7 mouse cellular contexts compared by ENCODE assay signal in genomic region chr7:51862097-51862492, GRCm38 (mm10). TPM values are rescaled to one million over a fixed set of nuclear protein-coding genes. Genes with fewer than 3 reads are reported as not detected.
DNase-seq lines count a peak whose midpoint lies in the region; ATAC-seq lines count a peak whose summit lies in the region.

Fancf (minus strand) TSS chr7:51862267.

- H3K4me3 ChIP-seq in intestine, embryonic 15.5 days (replicated peaks): peak within 1 kb of the TSS; percentile 75
- H3K4me3 ChIP-seq in midbrain, embryonic 10.5 days: peak within 1 kb of the TSS; percentile 72

- peak; percentile 99 for ATAC-seq in intestine, embryonic 15.5 days

- peak; percentile 98 for DNase-seq in adrenal gland, adult 2 months
- DNase-seq in embryo, embryonic 11.5 days (ENCODE audit: low read depth, low spot score): peak; percentile 90
- DNase-seq in gastrocnemius, postnatal 36 days: peak; percentile 95 to 99
- peak; percentile 98 to 100 for DNase-seq in left cerebral cortex, postnatal 25 days (ENCODE audit: low spot score in 2 of 2)
- DNase-seq in midbrain, embryonic 10.5 days (ENCODE audit: low spot score): peak; percentile 95
- DNase-seq in right cerebral cortex, postnatal 4 days: peak; percentile 98

- H3K9me3 ChIP-seq in intestine, embryonic 15.5 days: no peaks in the 10 kb centered on the region
- no peaks in the 10 kb centered on the region for H3K9me3 ChIP-seq in midbrain, embryonic 10.5 days (replicated peaks)

- intact Hi-C loops in gastrocnemius, postnatal 36 days (cut with DNase I): no loop called here
- intact Hi-C loops in left cerebral cortex, postnatal 25 days (cut with DNase I): no loop called here

- peaks cover 5% of the 10 kb centered on the region for H3K4me1 ChIP-seq in intestine, embryonic 15.5 days (replicated peaks)
- peaks cover 22% of the 10 kb centered on the region for H3K4me1 ChIP-seq in midbrain, embryonic 10.5 days

- peak within 1 kb of the TSS; percentile 89 for H3K9ac ChIP-seq in intestine, embryonic 15.5 days

- no peaks in the 10 kb centered on the region for H3K36me3 ChIP-seq in intestine, embryonic 15.5 days
- H3K36me3 ChIP-seq in midbrain, embryonic 10.5 days: peaks cover 49% of the 10 kb centered on the region

- peak within 1 kb of the TSS; percentile 83 for H3K4me2 ChIP-seq in intestine, embryonic 15.5 days (replicated peaks)

- H3K27ac ChIP-seq in intestine, embryonic 15.5 days: peak within 1 kb of the TSS; percentile 97
- peak within 1 kb of the TSS; percentile 97 for H3K27ac ChIP-seq in midbrain, embryonic 10.5 days (replicated peaks)

- WGBS in intestine, embryonic 15.5 days: under 1% methylated on average over 43 of the region's 43 CpGs
- WGBS in midbrain, embryonic 10.5 days: under 1% methylated on average over 43 of the region's 43 CpGs

- H3K27me3 ChIP-seq in intestine, embryonic 15.5 days (replicated peaks): no peaks in the 10 kb centered on the region
- H3K27me3 ChIP-seq in midbrain, embryonic 10.5 days (ENCODE audit: low read depth, poor library complexity, severe bottlenecking): no peaks in the 10 kb centered on the region

RNA-seq across cellular contexts. Expression of gene Fancf, which starts in this region (rescaled TPM):
- 1 to 10 TPM; 8.2 to 10.0 TPM for total RNA-seq in adrenal gland, adult 2 months (2021)
- 15.1 and 21.6 TPM in 2 replicates for polyA plus RNA-seq in adrenal gland, adult 2 months (2012; rRNA removed)
- 1 to 10 TPM; 1.3 to 1.5 TPM for total RNA-seq in gastrocnemius, postnatal 36 days (2021)
- polyA plus RNA-seq in intestine, embryonic 15.5 days (2015; fragmentation: Nextera tagmentation; extraction: Ambion mirVana): 9.9 and 11.2 TPM in 2 replicates
- total RNA-seq in left cerebral cortex, postnatal 25 days (2021): 1 to 10 TPM; 3.6 to 4.3 TPM
- polyA plus RNA-seq in midbrain, embryonic 10.5 days (2016; fragmentation: Nextera tagmentation; extraction: Ambion mirVana): 7.0 and 10.1 TPM in 2 replicates

Comparison
In these comparisons a context has a peak if more than half of its experiments do, and no peak if none do; other contexts are left out.
1. Peak in every context shown above with its lines: DNase-seq, ATAC-seq, H3K4me3 ChIP-seq and H3K27ac ChIP-seq.